Mouse (Mus musculus) liver, postnatal 0 days (tissue): ENCODE measurements around the gene Npl.

Experiments used
- CTCF ChIP-seq: sonication (generic); IDR thresholded peaks from 2 replicates; pipeline ENCODE4 v1.5.1; 2016; ENCODE audit warnings: antibody characterized with exemption, low read depth
- EP300 ChIP-seq: IDR thresholded peaks from 2 replicates; pipeline ENCODE4 v1.6.1; 2016; ENCODE audit warnings: antibody characterized with exemption, low read depth, mild to moderate bottlenecking

- TF ChIP-seq CTCF (no peak), EP300 (no peak)
Observed at GRCm38 (mm10) chr1:153479296-153479695, 70.5 kb downstream of the Npl start.
